Mouse (Mus musculus) E14TG2a.4 (cell line): ENCODE data around the gene Tat.

Experiments
- H3K27me3 ChIP-seq: 2 replicates; pipeline ENCODE4 v1.6.1; 2014; ENCODE audit warnings: low read length, control low read depth; ENCODE audit not compliant: insufficient read depth
- H3K36me3 ChIP-seq: 2 replicates; pipeline ENCODE4 v1.6.1; 2014; ENCODE audit warnings: low read length, control low read depth; ENCODE audit not compliant: insufficient read depth
- H3K4me1 ChIP-seq: replicated peaks from 2 replicates; pipeline ENCODE4 v1.6.1; 2014; ENCODE audit warnings: low read depth, low read length, control low read depth
- H3K4me3 ChIP-seq: replicated peaks from 2 replicates; pipeline ENCODE4 v1.5.1; 2014; ENCODE audit warnings: mild to moderate bottlenecking, low read length
- H3K9me3 ChIP-seq: 2 replicates; pipeline ENCODE4 v1.6.1; 2014; ENCODE audit warnings: low read length, control low read depth
- CTCF ChIP-seq: conservative IDR thresholded peaks from 2 replicates; pipeline ENCODE4 v1.5.1; 2014; ENCODE audit warnings: low read length
- NANOG ChIP-seq: IDR thresholded peaks from 2 replicates; pipeline ENCODE4 v1.6.1; 2014; ENCODE audit warnings: borderline replicate concordance, low read length, mixed read lengths
- POU5F1 ChIP-seq: IDR thresholded peaks from 2 replicates; pipeline ENCODE4 v1.6.1; 2014; ENCODE audit warnings: low read length, borderline replicate concordance

Gene Tat

DNA sequence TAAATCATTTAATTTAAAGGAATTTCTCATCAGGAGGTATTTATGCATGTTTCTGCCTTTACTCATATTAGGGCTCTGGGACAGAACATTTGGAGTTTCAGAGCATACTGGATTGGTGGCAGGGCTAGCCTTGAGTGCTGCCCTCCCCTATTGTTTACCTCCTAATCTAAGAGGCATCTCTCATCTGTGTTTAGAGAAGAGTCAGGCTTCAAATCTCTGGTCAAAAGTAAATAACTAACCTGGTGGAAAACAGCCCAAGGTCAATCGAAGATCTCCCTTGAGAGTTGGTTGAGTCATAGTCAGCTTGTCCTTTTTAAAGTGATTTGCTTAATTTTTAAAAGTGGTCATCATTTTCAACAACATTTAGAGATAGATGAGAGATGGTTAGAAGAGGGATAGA is 2.7 kb downstream of the Tat start:
- Histone ChIP-seq H3K27me3 (no peaks in the 10 kb centered on the region; the same call in 1 of the 2 replicates), H3K36me3 (no peaks in the 10 kb centered on the region), H3K4me3 (no peak overlapping the region)

DNA sequence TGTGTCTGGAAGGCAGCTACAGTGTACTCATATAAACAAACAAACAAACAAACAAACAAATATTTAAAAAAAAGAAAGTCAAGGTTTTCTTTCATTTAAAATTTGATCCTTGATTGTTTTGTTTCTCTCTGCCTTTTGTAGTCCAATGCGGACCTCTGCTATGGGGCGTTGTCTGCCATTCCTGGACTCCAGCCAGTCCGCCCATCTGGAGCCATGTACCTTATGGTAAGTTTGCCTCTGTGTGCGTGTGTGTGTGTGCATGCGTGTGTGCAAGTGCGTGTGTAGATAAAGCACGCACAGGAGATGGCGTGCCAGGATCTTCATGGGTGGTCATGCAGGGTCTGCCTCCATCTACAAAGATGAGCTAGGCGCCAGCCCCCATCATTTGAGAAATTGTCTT is 7.1 kb downstream of the Tat start:
- no peak for TF ChIP-seq CTCF
- no peak for TF ChIP-seq POU5F1
- Histone ChIP-seq H3K27me3 (peaks cover 23% of the 10 kb centered on the region; the same call in 1 of the 2 replicates), H3K4me3 (no peak overlapping the region)

More for the DNA sequence above, 2.7 kb downstream of the Tat start:
- Histone ChIP-seq H3K9me3 (peaks cover 7% of the 10 kb centered on the region), H3K4me1 (0 out of 2 replicates have a peak, but pooled peaks cover 4% of the 10 kb centered on the region)
- TF ChIP-seq CTCF, result no peak
- TF ChIP-seq POU5F1, result no peak
- no peak for TF ChIP-seq NANOG

DNA sequence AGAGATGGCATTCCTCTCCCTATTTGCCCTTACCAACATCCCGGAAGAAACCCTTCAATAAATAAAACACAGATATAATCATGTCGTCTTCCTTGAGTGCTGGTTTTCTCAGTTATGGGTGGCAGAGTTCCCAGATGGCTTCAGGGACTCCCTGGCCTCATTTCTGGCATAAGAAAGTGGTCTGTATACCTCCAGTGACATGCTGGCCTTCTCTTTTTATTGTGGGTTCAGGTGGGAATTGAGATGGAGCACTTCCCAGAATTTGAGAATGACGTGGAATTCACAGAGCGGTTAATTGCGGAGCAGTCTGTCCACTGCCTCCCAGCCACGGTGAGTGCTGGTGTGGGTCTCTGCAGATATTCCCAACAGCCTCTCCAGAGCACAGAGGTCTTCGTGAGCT is 7.8 kb downstream of the Tat start:
- Histone ChIP-seq H3K36me3 (no peaks in the 10 kb centered on the region), H3K27me3 (peaks cover 25% of the 10 kb centered on the region; the same call in 1 of the 2 replicates), H3K9me3 (no peaks in the 10 kb centered on the region), H3K4me3 (no peak overlapping the region), H3K4me1 (peaks cover 4% of the 10 kb centered on the region; the same call in 1 of the 2 replicates)
- no peak for TF ChIP-seq POU5F1
- TF ChIP-seq CTCF, result no peak

More for the DNA sequence above, 7.1 kb downstream of the Tat start:
- no peaks in the 10 kb centered on the region for H3K36me3 ChIP-seq
- H3K4me1 ChIP-seq, result peaks cover 4% of the 10 kb centered on the region; the same call in 1 of the 2 replicates
- H3K9me3 ChIP-seq, result no peaks in the 10 kb centered on the region

DNA sequence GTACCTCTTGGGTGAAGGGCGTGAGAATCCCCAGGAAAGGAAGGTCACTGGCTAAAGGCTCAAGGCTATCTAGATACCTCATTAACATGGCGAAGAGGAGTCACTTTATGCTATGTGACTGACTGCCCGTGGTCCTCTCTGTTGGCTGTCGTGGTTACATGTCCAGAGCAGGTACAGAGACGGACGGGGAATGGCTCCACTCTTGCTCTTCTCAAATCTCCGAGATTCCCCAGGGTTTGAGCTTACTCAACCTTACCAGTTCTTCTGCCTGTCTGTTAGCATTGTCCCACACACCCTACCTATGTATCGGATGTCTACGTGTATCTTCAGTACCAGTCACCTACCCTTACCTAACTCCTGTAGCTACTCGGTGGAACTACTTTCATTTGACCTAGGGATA is 9.7 kb downstream of the Tat start:
- Histone ChIP-seq H3K4me3 (no peak overlapping the region), H3K36me3 (no peaks in the 10 kb centered on the region), H3K4me1 (no peaks in the 10 kb centered on the region; the same call in 1 of the 2 replicates), H3K9me3 (no peaks in the 10 kb centered on the region), H3K27me3 (peaks cover 29% of the 10 kb centered on the region)
- no peak for TF ChIP-seq CTCF
- no peak for TF ChIP-seq NANOG
- TF ChIP-seq POU5F1, result no peak

DNA sequence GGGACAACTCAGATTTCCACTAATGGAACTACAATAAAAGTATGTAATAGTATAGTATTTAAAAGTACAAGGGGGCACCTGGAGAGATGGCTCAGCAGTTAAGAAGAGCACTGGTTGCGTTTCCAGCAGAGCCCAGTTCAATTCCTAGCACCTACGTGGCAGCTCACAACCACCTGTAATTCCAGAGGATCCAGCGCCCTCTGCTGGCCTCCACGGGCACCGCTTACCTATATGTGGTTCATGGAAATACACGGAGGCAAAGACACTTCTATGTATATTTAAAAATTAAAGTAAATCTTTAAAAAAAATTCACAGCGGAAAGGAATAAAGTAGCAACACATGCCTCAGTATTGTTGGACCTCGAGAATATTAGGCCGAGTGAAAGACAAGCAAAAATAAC is 12.7 kb downstream of the Tat start:
- Histone ChIP-seq H3K4me3 (no peak overlapping the region), H3K27me3 (peaks cover 29% of the 10 kb centered on the region)
- TF ChIP-seq NANOG (no peak), POU5F1 (no peak), CTCF (peak; percentile 82)

DNA sequence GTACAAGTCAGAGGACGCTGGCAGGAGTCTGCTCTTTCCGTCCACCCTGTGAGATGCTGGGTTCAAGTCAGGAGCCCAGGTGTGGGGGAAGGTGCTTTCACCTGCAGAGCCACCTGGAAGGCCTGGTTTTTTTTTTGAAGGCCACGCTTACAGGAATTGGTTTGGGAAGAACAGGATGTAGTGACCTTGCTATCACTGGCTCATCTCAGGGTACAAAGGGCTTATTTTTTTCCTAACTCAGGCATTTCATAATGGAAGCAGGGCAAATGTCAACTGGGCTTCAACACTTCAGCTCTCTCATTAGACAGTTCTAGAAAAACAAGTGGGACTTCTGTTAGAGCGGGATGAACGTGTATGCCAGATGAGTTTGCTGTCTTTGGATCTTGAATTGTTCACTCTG is 14.1 kb downstream of the Tat start:
- Histone ChIP-seq H3K9me3 (no peaks in the 10 kb centered on the region), H3K4me3 (no peak overlapping the region), H3K4me1 (peaks cover 30% of the 10 kb centered on the region), H3K36me3 (no peaks in the 10 kb centered on the region), H3K27me3 (peaks cover 29% of the 10 kb centered on the region)
- no peak for TF ChIP-seq CTCF
- TF ChIP-seq NANOG, result no peak
- no peak for TF ChIP-seq POU5F1

More for the DNA sequence above, 12.7 kb downstream of the Tat start:
- Histone ChIP-seq H3K36me3 (no peaks in the 10 kb centered on the region), H3K9me3 (no peaks in the 10 kb centered on the region), H3K4me1 (peaks cover 18% of the 10 kb centered on the region)

DNA sequence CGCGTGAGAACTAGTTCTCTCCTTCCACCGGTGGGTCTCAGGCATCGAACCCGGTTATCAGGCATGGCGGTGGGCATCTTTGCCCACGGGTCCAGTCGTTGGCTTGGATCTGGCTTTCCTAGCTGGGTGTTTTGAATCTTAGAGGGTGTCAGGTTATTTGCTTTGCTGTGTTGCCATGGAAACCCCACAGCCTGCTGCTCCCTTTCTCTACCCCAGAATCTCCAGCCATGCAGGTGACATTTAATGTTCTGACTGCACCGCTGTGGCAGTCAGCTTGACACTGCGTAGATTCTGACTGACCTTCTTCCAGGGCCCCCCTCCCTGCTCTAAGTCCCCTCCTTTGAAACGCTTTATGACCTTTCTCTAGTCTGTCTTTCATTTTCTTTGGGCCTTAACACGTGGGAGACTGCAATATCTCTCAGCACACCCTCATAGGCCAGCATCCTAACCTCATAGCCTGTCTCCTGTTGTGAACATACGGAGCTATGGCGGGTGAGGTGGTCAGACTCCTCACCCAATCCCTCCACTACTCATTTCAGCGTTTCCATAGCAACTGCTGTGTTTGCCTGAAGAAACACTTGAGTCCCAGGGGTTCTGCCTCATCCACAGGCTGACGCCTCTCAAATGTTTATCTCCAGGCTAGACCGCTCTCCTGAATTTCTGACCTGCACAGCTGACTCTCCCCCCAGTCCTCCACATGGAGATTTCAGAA is 16.2 kb downstream of the Tat start:
- no peaks in the 10 kb centered on the region for H3K9me3 ChIP-seq
- TF ChIP-seq CTCF (no peak), NANOG (no peak), POU5F1 (no peak)
- H3K4me1 ChIP-seq, result peaks cover 35% of the 10 kb centered on the region
- H3K36me3 ChIP-seq, result no peaks in the 10 kb centered on the region
- H3K4me3 ChIP-seq, result no peak overlapping the region
- H3K27me3 ChIP-seq, result peaks cover 15% of the 10 kb centered on the region

DNA sequence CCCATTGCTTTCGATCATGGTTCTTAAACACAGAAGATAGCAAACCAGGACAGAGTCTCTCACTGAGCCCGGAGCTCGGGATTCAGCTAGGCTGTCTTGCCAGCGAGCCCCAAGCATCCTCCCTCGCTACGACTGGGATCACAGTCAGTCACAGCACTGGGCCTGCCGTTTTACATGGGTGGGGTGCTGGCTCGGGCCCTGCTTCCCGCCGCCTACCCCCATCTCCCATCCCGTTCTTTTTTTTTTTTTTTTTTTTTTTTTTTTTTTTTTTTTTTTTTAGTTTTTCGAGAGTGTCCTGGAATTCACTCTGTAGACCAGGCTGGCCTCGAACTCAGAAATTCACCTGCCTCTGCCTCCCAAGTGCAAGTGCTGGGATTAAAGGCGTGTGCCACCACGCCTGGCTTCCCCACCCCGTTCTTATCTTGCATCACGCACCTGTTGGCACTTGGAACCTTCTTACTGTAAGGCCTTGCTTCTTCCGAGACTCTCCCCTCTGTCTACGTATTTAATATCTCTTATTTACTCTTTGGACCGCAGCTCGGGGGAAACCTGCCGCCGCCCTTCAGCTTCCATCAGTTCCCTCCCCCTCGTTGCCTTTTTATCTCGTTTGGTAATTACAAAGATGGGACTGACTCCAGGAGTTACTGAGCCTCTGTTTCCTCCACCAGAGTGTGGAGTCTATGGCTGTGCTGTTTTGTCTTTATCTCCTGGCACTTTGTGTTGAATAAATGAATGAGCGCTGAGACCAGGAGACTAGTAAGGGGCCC is 18.2 kb downstream of the Tat start:
- peak overlapping the region; percentile 52 for H3K4me3 ChIP-seq
- H3K27me3 ChIP-seq, result peaks cover 4% of the 10 kb centered on the region
- peaks cover 35% of the 10 kb centered on the region for H3K4me1 ChIP-seq
- no peaks in the 10 kb centered on the region for H3K36me3 ChIP-seq
- TF ChIP-seq NANOG (no peak), POU5F1 (no peak), CTCF (no peak)
- no peaks in the 10 kb centered on the region for H3K9me3 ChIP-seq

DNA sequence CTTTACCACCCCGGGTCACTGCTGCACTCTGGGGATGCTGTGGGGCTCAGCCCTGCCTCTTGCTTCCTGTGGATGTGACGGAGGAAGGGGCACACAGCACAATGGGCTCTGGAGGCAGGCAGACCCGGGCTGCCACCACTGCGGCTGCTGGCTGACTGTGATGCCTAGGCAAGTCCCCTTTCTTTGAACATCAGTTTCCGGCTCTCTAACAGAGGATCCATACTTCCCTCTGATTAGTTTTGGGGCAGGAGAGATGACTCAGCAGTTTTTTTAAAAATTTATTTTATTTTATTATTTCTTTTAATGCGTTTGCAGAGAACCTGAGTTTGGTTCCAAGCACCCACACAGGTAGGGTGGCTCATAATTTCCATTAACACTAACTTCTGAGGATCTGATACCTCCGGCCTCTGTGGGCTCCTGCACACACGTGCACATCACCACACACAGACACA is 18.8 kb downstream of the Tat start:
- no peak for TF ChIP-seq CTCF
- TF ChIP-seq NANOG, result no peak
- H3K4me1 ChIP-seq, result peaks cover 35% of the 10 kb centered on the region
- no peaks in the 10 kb centered on the region for H3K36me3 ChIP-seq
- peaks cover 6% of the 10 kb centered on the region for H3K27me3 ChIP-seq
- peak overlapping the region; percentile 52 for H3K4me3 ChIP-seq
- no peaks in the 10 kb centered on the region for H3K9me3 ChIP-seq
